Mouse (Mus musculus): ENCODE results near the gene Cenpb. TPM values are rescaled to one million over a fixed set of nuclear protein-coding genes. Genes with fewer than 3 reads are reported as not detected.

The Cenpb gene
- polyA plus RNA-seq, 1 experiment from 2014 or later: 10.3 TPM

- peak; percentile 68; the same call in 1 of the 2 replicates for ATAC-seq (ENCODE audit: low FRiP score)
- H3K27ac ChIP-seq: no peak within 1 kb of the TSS
Measured at GRCm38 (mm10) chr2:131127161-131127730, 52.6 kb downstream of the Cenpb start, which contains the start of gene Hspa12b. TSS of gene Hspa12b (plus strand) at chr2:131127280.

GRCm38 (mm10) chr2:131125964-131126815 lies 53.7 kb downstream of the Cenpb start:
- Histone ChIP-seq H3K4me2 (replicated peaks) (peak overlapping the region; percentile 63), H3K9me3 (ENCODE audit: control insufficient read depth, low read length) (no peaks in the 10 kb centered on the region), H3K36me3 (replicated peaks; ENCODE audit: control insufficient read depth, insufficient read depth) (no peaks in the 10 kb centered on the region), H3K4me1 (replicated peaks; ENCODE audit: control insufficient read depth, insufficient read depth, low read length) (0 out of 2 replicates have a peak, but pooled peaks cover 8% of the 10 kb centered on the region), H3K27ac (no peak overlapping the region), H3K9ac (0 out of 2 replicates have a peak overlapping the region, but pooled peaks have one; percentile 58), H3K27me3 (ENCODE audit: control insufficient read depth, insufficient read depth, low read length) (no peaks in the 10 kb centered on the region; the same call in 1 of the 2 replicates), H3K4me3 (replicated peaks; ENCODE audit: low read length) (no peak overlapping the region; the same call in 1 of the 2 replicates)
- ATAC-seq (ENCODE audit: low FRiP score): no peak
- WGBS: 42% methylated on average over 9 of the region's 9 CpGs
- no peak for DNase-seq (ENCODE audit: low spot score)

More at GRCm38 (mm10) chr2:131127161-131127730, 52.6 kb downstream of the Cenpb start, which contains the start of gene Hspa12b:
- Histone ChIP-seq H3K4me1 (replicated peaks; ENCODE audit: control insufficient read depth, insufficient read depth, low read length) (0 out of 2 replicates have a peak, but pooled peaks cover 8% of the 10 kb centered on the region), H3K4me3 (replicated peaks; ENCODE audit: low read length) (peak within 1 kb of the TSS; percentile 37), H3K9ac (peak within 1 kb of the TSS; percentile 58), H3K27me3 (ENCODE audit: control insufficient read depth, insufficient read depth, low read length) (no peaks in the 10 kb centered on the region; the same call in 1 of the 2 replicates), H3K36me3 (replicated peaks; ENCODE audit: control insufficient read depth, insufficient read depth) (no peaks in the 10 kb centered on the region), H3K4me2 (replicated peaks) (peak within 1 kb of the TSS; percentile 63), H3K9me3 (ENCODE audit: control insufficient read depth, low read length) (no peaks in the 10 kb centered on the region)
- WGBS: 2% methylated on average over 28 of the region's 28 CpGs
- no peak for DNase-seq (ENCODE audit: low spot score)

Other genes with a start within 250 kb of the Cenpb start
- gene Gfra4, start 137.0 kb downstream of the Cenpb start, polyA plus RNA-seq (2014; fragmentation: Nextera tagmentation; extraction: Ambion mirVana): 49.2 and 50.8 TPM in 2 replicates
- 0.81 and 1.4 TPM in 2 replicates for gene Adam33, start 116.3 kb downstream of the Cenpb start, polyA plus RNA-seq (2014; fragmentation: Nextera tagmentation; extraction: Ambion mirVana)
- gene Siglec1, start 93.3 kb downstream of the Cenpb start, polyA plus RNA-seq (2014; fragmentation: Nextera tagmentation; extraction: Ambion mirVana): 0.27 and 0.39 TPM in 2 replicates
- 2.2 and 3.3 TPM in 2 replicates for gene Hspa12b, start 52.8 kb downstream of the Cenpb start, polyA plus RNA-seq (2014; fragmentation: Nextera tagmentation; extraction: Ambion mirVana)
- not detected in 2 replicates for gene Gm11037, start 46.6 kb downstream of the Cenpb start, polyA plus RNA-seq (2014; fragmentation: Nextera tagmentation; extraction: Ambion mirVana)
- gene 1700037H04Rik, start 20.0 kb downstream of the Cenpb start, polyA plus RNA-seq (2014; fragmentation: Nextera tagmentation; extraction: Ambion mirVana): 87.3 and 88.5 TPM in 2 replicates
- gene Cdc25b, start 6.9 kb upstream of the Cenpb start, polyA plus RNA-seq (2014; fragmentation: Nextera tagmentation; extraction: Ambion mirVana): 26.9 and 27.6 TPM in 2 replicates
- gene Spef1, start 7.2 kb upstream of the Cenpb start, polyA plus RNA-seq (2014; fragmentation: Nextera tagmentation; extraction: Ambion mirVana): 11.5 and 11.8 TPM in 2 replicates
- gene Ap5s1, start 27.0 kb upstream of the Cenpb start, polyA plus RNA-seq (2014; fragmentation: Nextera tagmentation; extraction: Ambion mirVana): 32.1 and 39.7 TPM in 2 replicates
- gene Mavs, start 54.0 kb upstream of the Cenpb start, polyA plus RNA-seq (2014; fragmentation: Nextera tagmentation; extraction: Ambion mirVana): 5.8 and 7.7 TPM in 2 replicates
- 31.5 and 35.1 TPM in 2 replicates for gene Pank2, start 82.4 kb upstream of the Cenpb start, polyA plus RNA-seq (2014; fragmentation: Nextera tagmentation; extraction: Ambion mirVana)
- 17.4 and 18.0 TPM in 2 replicates for gene Rnf24, start 172.8 kb upstream of the Cenpb start, polyA plus RNA-seq (2014; fragmentation: Nextera tagmentation; extraction: Ambion mirVana)

All from hindbrain, embryonic 14.5 days (tissue).